ENCODE assay signal across 24 mouse cellular contexts in the genomic region with DNA sequence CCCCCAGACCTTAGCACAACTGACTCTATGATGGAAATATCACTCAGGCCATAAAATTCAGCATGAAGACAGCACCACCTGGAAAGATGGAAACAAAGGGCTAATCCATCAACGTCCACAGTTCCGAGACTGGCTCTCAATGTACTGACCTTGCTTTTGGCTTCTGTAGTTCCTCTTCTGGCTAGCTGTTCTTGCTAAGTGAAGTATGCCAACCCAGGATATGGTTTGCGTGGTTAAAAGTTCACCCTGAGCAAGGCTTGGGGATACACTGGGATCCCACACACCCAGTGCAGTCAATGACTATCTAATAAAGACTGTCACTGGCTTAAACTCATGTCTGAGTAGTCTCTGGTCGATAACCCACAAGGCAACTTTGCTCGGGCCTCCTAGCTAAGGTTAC.
"Had no signal": no experiment of that assay in that cellular context is flagged by ENCODE, and none has a peak within 500 bp of the region (broad histone marks: within the 10 kb centered on the region; RNA-seq: fewer than 3 reads in every experiment).

No protein-coding gene starts in this region.

- H3K4me2 ChIP-seq: kidney, embryonic 15.5 days; limb, embryonic 12.5 days; limb, embryonic 15.5 days; liver, embryonic 11.5 days; lung, embryonic 14.5 days; midbrain, embryonic 13.5 days; neural tube, embryonic 13.5 days had no signal

- H3K27me3 ChIP-seq: kidney, embryonic 15.5 days; limb, embryonic 12.5 days; limb, embryonic 15.5 days; megakaryocyte, embryonic 14.5 days; midbrain, embryonic 13.5 days; neural tube, embryonic 13.5 days had no signal

- H3K36me3 ChIP-seq: kidney, embryonic 15.5 days; limb, embryonic 12.5 days; limb, embryonic 15.5 days; midbrain, embryonic 10.5 days; midbrain, embryonic 13.5 days; neural tube, embryonic 13.5 days had no signal

- ATAC-seq: liver, postnatal 0 days; lung, postnatal 0 days; midbrain, embryonic 13.5 days; midbrain, embryonic 16.5 days had no signal

- H3K27ac ChIP-seq: kidney, embryonic 15.5 days; limb, embryonic 12.5 days; limb, embryonic 15.5 days; liver, embryonic 14.5 days; macrophage; midbrain, embryonic 10.5 days; midbrain, embryonic 13.5 days; neural tube, embryonic 13.5 days had no signal

- H3K4me1 ChIP-seq: kidney, embryonic 15.5 days; midbrain, embryonic 10.5 days; midbrain, embryonic 13.5 days; neural tube, embryonic 13.5 days had no signal

- H3K9me3 ChIP-seq: kidney, embryonic 15.5 days; limb, embryonic 12.5 days; limb, embryonic 15.5 days; midbrain, embryonic 13.5 days; neural tube, embryonic 13.5 days had no signal

- H3K9ac ChIP-seq: kidney, embryonic 15.5 days; limb, embryonic 12.5 days; limb, embryonic 15.5 days; liver, embryonic 14.5 days; liver, postnatal 0 days; lung, embryonic 14.5 days; midbrain, embryonic 13.5 days; neural tube, embryonic 13.5 days had no signal

- DNase-seq: kidney, adult 8-10 months; kidney, postnatal 10 days; kidney, postnatal 36 days; left cerebral cortex, postnatal 4 days; liver, postnatal 0 days; lung, embryonic 14.5 days; retina, postnatal 1 day; right cerebral cortex, postnatal 25 days; spleen, adult 18-20 months; thymus, adult 18-20 months; thymus, postnatal 36 days had no signal

- H3K4me3 ChIP-seq: kidney, embryonic 15.5 days; limb, embryonic 12.5 days; limb, embryonic 15.5 days; megakaryocyte, embryonic 14.5 days; midbrain, embryonic 10.5 days; midbrain, embryonic 13.5 days; myocyte; neural tube, embryonic 13.5 days had no signal
